Mouse (Mus musculus) hindbrain, embryonic 15.5 days (tissue): ENCODE data around the gene Cachd1. TPM values are rescaled to one million over a fixed set of nuclear protein-coding genes. Genes with fewer than 3 reads are reported as not detected.
A peak's percentile ranks its signal among the peaks of the same experiment; 100 is the strongest.

ENCODE experiments used
- ATAC-seq: fragments of 200-750 bp; cut with Nextera tagmentation; 2 replicates; pipeline ENCODE4 v1.8.0; 2017; ENCODE audit warnings: low read depth, moderate number of reproducible peaks, moderate TSS enrichment; ENCODE audit not compliant: low FRiP score
- H3K27ac ChIP-seq: fragments of 300-500 bp; sonication (generic); replicated peaks from 2 replicates; pipeline ENCODE4 v1.5.1; 2015; ENCODE audit warnings: mild to moderate bottlenecking, inconsistent platforms
- H3K27me3 ChIP-seq: fragments of 300-500 bp; sonication (generic); 2 replicates; pipeline ENCODE4 v1.6.1; 2015; ENCODE audit warnings: control low read depth, inconsistent platforms
- H3K36me3 ChIP-seq: fragments of 300-500 bp; sonication (generic); 2 replicates; pipeline ENCODE4 v1.6.1; 2015; ENCODE audit warnings: control low read depth, inconsistent platforms
- H3K4me1 ChIP-seq: fragments of 300-500 bp; sonication (generic); replicated peaks from 2 replicates; pipeline ENCODE4 v1.6.1; 2015; ENCODE audit warnings: control low read depth, inconsistent platforms
- H3K4me2 ChIP-seq: fragments of 300-500 bp; sonication (generic); 2 replicates; pipeline ENCODE4 v1.6.1; 2015; ENCODE audit warnings: moderate library complexity, mild to moderate bottlenecking, inconsistent platforms
- H3K4me3 ChIP-seq: fragments of 300-500 bp; sonication (generic); 2 replicates; pipeline ENCODE4 v1.5.1; 2015; ENCODE audit warnings: mild to moderate bottlenecking, inconsistent platforms
- H3K9ac ChIP-seq: fragments of 300-500 bp; sonication (generic); 2 replicates; pipeline ENCODE4 v1.6.1; 2015; ENCODE audit warnings: inconsistent platforms
- H3K9me3 ChIP-seq: fragments of 300-500 bp; sonication (generic); 2 replicates; pipeline ENCODE4 v1.6.1; 2016; ENCODE audit warnings: control low read depth, inconsistent platforms
- WGBS: fragments of 180-500 bp; shearing (Covaris S2); methylation state at CpG from one replicate; pipeline ENCODE4 v1.1.7; 2015; 5-methylcytosine and 5-hydroxymethylcytosine counted together
- polyA plus RNA-seq: library from polyadenylated mRNA; unstranded; fragments of >200 nt; fragmentation: Nextera tagmentation; extraction: Ambion mirVana; gene quantifications from 2 replicates; pipeline ENCODE4 v1.2.1, GENCODE M21; 2015

Cachd1 gene
- polyA plus RNA-seq, 1 experiment from 2014 or later: 21.9 TPM

DNA sequence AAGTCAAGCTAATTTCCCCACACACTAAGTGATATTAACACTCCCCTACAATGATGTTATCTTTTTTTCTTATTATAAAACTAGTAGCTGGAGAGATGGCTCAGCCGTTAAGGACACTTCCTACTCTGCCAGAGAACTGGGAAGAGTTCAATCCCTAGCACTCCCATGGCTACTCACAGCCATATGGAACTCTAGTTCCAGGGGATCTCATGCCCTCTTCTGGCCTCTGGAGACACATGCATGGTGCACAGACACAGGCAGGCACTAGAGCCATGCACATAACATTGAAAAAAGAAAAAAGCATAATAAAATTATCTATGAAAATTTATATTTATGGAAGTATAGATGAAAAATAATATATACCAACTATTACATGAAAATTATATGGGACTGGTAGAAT is 210.7 kb downstream of the Cachd1 start:
- no peak for ATAC-seq
- Histone ChIP-seq H3K4me3 (no peak overlapping the region), H3K4me1 (peaks cover 28% of the 10 kb centered on the region), H3K27ac (no peak overlapping the region), H3K4me2 (no peak overlapping the region), H3K9me3 (no peaks in the 10 kb centered on the region), H3K36me3 (peaks cover 16% of the 10 kb centered on the region; the same call in 1 of the 2 replicates), H3K9ac (no peak overlapping the region), H3K27me3 (no peaks in the 10 kb centered on the region)
- WGBS: 79% methylated on average over 1 of the region's 1 CpGs

DNA sequence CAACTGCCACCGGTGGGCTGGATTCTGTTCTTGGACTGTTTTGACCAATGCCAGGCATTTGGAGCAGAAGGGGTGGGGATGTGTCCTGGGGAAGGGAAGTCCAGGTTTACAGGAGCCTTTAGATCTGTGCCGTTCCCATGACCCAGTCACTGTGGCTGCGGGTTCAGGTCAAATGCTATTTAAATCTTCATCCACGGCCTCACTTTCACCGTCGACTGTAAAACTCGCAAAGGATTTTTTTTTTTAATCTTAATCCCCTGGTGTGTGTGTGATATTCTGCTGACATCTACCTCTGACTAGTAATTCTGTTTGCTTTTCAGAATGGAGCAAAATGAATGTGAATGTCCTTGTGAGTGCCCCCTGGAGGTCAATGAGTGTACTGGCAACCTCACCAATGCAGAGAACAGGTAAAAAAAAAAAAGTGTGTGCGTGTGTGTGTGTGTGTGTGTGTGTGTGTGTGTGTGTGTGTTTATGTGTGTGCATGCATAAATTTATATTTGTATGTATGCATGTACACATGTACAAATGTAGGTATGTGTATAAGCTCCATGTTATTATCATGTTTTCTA is 211.8 kb downstream of the Cachd1 start:
- no peak overlapping the region for H3K4me2 ChIP-seq
- peaks cover 15% of the 10 kb centered on the region; the same call in 1 of the 2 replicates for H3K36me3 ChIP-seq
- peaks cover 29% of the 10 kb centered on the region for H3K4me1 ChIP-seq
- H3K9ac ChIP-seq: no peak overlapping the region
- H3K4me3 ChIP-seq: no peak overlapping the region
- no peak for ATAC-seq
- no peaks in the 10 kb centered on the region for H3K9me3 ChIP-seq
- H3K27me3 ChIP-seq: no peaks in the 10 kb centered on the region
- H3K27ac ChIP-seq: no peak overlapping the region
- WGBS: 73% methylated on average over 8 of the region's 8 CpGs

DNA sequence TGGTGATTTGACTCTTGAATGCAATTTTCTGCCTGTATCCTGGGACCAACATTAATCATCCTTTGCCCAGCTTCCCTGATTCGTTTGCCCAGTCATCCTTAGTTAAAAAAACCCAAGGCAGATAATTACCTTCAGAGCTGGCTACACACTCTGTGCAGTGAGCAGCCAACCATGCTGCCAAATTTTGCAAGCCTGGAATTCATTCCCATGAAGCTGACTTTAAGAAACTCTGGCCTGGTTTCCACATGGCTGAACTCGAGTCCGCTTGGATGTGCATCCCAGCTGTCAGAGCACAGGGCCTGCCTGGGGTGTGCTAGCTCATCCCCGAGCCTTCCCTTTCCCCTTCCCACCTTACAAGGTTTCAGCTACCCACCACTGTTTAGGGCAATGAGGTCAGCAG is 214.5 kb downstream of the Cachd1 start:
- Histone ChIP-seq H3K27ac (peak overlapping the region; percentile 71), H3K4me2 (no peak overlapping the region), H3K9me3 (no peaks in the 10 kb centered on the region), H3K9ac (no peak overlapping the region), H3K36me3 (peaks cover 13% of the 10 kb centered on the region; the same call in 1 of the 2 replicates), H3K4me3 (no peak overlapping the region), H3K4me1 (peaks cover 35% of the 10 kb centered on the region), H3K27me3 (no peaks in the 10 kb centered on the region)
- peak; percentile 76 for ATAC-seq
- 19% methylated on average over 4 of the region's 4 CpGs for WGBS

DNA sequence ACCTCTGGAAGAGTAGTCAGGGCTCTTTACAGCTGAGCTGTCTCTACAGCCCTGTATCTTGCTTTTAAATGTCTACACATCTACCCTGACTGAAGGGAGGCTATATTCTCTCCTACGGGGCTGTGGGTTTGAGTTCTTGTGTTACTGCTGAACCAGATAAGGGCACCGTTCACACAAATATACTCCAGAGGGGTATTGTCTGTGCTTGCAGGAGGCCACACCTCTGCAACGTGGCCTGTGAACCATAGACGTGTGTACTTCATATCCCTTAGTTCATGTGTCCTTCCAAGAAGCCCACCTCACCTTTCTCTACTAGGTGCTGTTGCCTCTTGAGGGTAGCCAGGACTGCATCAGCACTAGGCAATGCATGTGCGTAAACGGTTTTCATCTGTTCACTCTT is 215.6 kb downstream of the Cachd1 start:
- H3K27me3 ChIP-seq: no peaks in the 10 kb centered on the region
- no peak overlapping the region for H3K4me2 ChIP-seq
- H3K36me3 ChIP-seq: peaks cover 9% of the 10 kb centered on the region; the same call in 1 of the 2 replicates
- H3K9me3 ChIP-seq: no peaks in the 10 kb centered on the region
- no peak overlapping the region for H3K4me3 ChIP-seq
- 83% methylated on average over 6 of the region's 6 CpGs for WGBS
- 0 out of 2 replicates have a peak overlapping the region, but pooled peaks have one; percentile 14 for H3K27ac ChIP-seq
- peaks cover 42% of the 10 kb centered on the region for H3K4me1 ChIP-seq
- H3K9ac ChIP-seq: no peak overlapping the region
- no peak for ATAC-seq

DNA sequence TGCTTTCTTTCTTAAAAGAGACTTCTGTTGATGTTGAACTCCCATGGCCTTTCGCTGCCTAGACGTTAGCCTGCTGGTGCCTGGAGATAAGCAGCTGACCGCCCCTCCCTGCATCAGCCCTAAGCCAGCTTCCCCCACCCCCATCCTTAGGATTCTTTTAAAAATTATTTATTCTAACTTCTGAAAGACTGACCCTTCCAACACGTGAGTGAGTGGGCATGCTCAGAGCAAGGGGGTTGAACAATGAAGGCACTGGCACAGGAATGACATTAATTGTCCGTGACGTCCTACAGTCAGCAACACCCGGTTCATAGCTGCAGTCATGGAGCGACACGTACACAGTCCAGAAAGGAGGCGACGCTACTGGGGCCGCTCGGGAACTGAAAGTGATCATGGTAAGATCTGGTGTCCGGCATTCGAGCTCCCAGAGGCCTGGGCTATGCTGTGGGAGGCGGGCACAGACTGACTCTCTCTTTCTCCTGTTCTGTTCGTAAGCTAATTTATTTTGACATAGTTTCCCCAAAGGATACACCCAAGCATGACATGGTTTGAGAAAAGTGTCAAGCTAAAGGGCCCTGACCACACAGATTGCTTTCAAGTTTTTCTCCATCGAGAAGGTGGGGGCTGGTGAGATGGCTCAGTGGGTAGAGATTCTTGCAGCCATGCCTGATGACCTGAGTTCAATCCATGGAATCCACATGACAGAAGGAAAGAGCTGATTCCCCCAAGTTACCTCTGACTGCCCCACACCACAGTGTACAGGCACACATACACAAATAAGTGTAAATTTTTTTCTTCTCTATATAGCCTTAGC is 218.2 kb downstream of the Cachd1 start:
- H3K9me3 ChIP-seq: no peaks in the 10 kb centered on the region
- ATAC-seq: no peak
- no peaks in the 10 kb centered on the region for H3K27me3 ChIP-seq
- H3K27ac ChIP-seq: no peak overlapping the region; the same call in 1 of the 2 replicates
- H3K4me3 ChIP-seq: no peak overlapping the region
- 47% methylated on average over 18 of the region's 18 CpGs for WGBS
- H3K9ac ChIP-seq: no peak overlapping the region
- peaks cover 37% of the 10 kb centered on the region for H3K4me1 ChIP-seq
- H3K4me2 ChIP-seq: no peak overlapping the region
- H3K36me3 ChIP-seq: 0 out of 2 replicates have a peak, but pooled peaks cover under 1% of the 10 kb centered on the region

DNA sequence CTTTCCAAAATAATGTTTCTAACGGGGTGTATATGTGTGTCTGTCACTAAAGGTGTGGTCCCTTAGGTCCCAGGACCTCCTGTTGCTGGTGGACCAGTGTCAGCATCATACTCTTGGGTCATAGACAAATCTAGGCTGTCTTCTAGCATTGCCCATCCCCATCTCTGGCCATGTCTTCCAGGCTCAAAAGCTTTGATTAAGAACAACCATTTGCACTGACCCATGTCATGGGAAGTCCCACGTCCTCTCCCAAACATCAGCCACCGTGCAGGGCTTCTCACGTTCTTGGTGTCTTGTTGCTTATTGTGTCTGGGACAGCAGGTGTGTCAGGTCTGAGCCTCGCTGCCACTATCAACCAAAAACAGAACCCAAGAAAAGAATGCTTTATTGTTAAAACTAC is 219.1 kb downstream of the Cachd1 start:
- no peak overlapping the region for H3K9ac ChIP-seq
- no peak overlapping the region for H3K4me2 ChIP-seq
- no peaks in the 10 kb centered on the region for H3K9me3 ChIP-seq
- H3K4me3 ChIP-seq: no peak overlapping the region
- H3K27me3 ChIP-seq: no peaks in the 10 kb centered on the region
- peak overlapping the region; percentile 34; the same call in 1 of the 2 replicates for H3K27ac ChIP-seq
- 68% methylated on average over 5 of the region's 5 CpGs for WGBS
- no peak for ATAC-seq
- H3K36me3 ChIP-seq: no peaks in the 10 kb centered on the region
- H3K4me1 ChIP-seq: peaks cover 30% of the 10 kb centered on the region

DNA sequence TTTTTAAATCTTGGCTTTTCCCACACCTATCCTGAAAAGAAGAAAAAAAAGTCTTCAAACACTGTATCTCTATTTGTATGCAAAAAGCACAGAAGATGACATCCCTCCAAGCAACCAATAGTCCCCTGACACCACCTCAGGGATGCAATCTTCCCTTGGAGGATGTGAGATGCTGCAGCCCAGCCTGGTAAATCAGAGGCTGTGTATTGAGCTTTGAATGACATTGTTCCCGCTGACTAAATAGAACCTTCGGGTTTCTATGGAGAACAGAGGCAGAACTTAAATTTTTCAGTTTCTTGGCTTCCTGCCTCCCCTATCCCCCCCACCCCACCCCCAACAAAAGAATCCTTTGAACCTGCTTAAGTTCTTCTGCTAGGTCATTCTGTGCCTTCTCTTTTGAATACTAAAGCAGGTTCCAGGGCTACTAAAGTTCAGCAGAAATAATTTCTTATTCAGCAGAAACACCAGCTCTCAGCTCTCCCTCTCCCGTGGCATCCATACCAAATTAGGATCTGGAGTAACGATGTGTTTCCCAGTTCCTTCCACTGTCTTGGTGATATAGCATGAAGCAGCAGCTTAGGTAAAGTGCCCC is 219.7 kb downstream of the Cachd1 start:
- no peak for ATAC-seq
- Histone ChIP-seq H3K36me3 (no peaks in the 10 kb centered on the region), H3K9ac (no peak overlapping the region), H3K4me3 (no peak overlapping the region), H3K4me2 (no peak overlapping the region), H3K27me3 (no peaks in the 10 kb centered on the region), H3K4me1 (peaks cover 24% of the 10 kb centered on the region), H3K27ac (peak overlapping the region; percentile 45), H3K9me3 (no peaks in the 10 kb centered on the region)
- WGBS: 38% methylated on average over 4 of the region's 4 CpGs

DNA sequence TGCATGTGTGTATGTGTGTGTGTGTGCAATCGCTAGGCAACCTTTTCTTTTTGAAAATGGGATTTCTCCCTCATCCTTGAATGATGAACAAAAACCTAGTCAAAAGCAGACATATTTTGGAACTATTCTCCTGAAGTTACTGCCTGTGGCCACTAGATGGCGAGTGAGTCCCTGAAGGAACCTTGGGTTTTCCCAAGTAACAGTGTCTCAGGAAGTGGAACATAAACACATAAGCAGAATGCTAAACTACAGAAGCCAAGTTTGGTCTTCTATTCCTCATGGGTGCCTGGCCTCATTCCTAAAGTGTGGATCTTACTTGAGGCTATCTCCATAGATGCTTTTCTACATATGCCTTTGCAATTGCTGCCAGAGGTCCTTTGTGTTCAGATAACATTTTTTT is 221.7 kb downstream of the Cachd1 start:
- Histone ChIP-seq H3K4me1 (peaks cover 13% of the 10 kb centered on the region; the same call in 1 of the 2 replicates), H3K9me3 (no peaks in the 10 kb centered on the region), H3K27me3 (no peaks in the 10 kb centered on the region), H3K4me2 (no peak overlapping the region), H3K27ac (peak overlapping the region; percentile 25), H3K9ac (no peak overlapping the region), H3K36me3 (no peaks in the 10 kb centered on the region), H3K4me3 (no peak overlapping the region)
- 22% methylated on average over 2 of the region's 2 CpGs for WGBS
- ATAC-seq: peak; percentile 36; the same call in 1 of the 2 replicates

DNA sequence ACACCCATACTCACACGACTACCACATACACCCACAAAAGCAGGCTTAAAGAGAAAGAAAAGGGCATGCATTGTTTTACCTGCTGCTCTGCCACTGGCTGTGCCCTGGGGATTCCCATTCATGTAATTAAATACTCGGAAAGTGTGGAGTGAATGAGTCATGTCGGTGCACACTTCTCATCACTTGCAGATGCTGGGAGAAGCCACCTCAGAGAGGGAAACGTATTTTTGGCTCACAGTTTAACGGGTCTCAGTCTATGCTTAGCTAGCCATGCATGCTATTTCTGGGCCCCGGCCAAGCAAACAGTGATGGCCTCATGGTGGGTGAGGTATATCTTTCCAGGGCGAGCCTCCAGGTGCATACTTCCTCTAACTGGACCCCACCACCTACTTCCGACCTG is 222.4 kb downstream of the Cachd1 start:
- no peak for ATAC-seq
- peaks cover 13% of the 10 kb centered on the region; the same call in 1 of the 2 replicates for H3K4me1 ChIP-seq
- 78% methylated on average over 8 of the region's 8 CpGs for WGBS
- no peaks in the 10 kb centered on the region for H3K9me3 ChIP-seq
- no peak overlapping the region for H3K4me3 ChIP-seq
- H3K9ac ChIP-seq: no peak overlapping the region
- peak overlapping the region; percentile 25; the same call in 1 of the 2 replicates for H3K27ac ChIP-seq
- no peaks in the 10 kb centered on the region for H3K36me3 ChIP-seq
- no peaks in the 10 kb centered on the region for H3K27me3 ChIP-seq
- no peak overlapping the region for H3K4me2 ChIP-seq

DNA sequence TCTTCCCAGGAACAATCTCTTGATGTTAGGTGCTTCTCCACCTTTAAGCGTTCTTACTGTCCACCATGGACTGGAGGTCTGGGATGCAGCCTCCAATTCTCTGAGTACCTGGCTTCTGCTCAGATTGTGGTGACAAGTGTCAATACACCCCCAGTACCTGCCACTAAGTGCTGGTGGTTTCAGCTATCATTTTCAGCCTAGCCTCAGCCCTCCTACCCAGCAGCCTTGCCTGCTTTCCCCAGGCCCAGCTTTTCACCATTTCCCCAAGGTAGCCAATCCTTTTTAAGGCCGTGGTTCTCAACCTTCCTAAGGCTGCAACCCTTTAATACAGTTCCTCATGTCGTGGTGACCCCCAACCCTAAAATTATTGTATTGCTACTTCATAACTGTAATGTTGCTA is 224.1 kb downstream of the Cachd1 start:
- Histone ChIP-seq H3K9ac (no peak overlapping the region), H3K36me3 (no peaks in the 10 kb centered on the region), H3K9me3 (no peaks in the 10 kb centered on the region), H3K4me3 (no peak overlapping the region), H3K27me3 (no peaks in the 10 kb centered on the region), H3K4me2 (no peak overlapping the region), H3K4me1 (peaks cover 7% of the 10 kb centered on the region; the same call in 1 of the 2 replicates), H3K27ac (no peak overlapping the region)
- ATAC-seq: no peak
- WGBS: 95% methylated on average over 3 of the region's 3 CpGs

DNA sequence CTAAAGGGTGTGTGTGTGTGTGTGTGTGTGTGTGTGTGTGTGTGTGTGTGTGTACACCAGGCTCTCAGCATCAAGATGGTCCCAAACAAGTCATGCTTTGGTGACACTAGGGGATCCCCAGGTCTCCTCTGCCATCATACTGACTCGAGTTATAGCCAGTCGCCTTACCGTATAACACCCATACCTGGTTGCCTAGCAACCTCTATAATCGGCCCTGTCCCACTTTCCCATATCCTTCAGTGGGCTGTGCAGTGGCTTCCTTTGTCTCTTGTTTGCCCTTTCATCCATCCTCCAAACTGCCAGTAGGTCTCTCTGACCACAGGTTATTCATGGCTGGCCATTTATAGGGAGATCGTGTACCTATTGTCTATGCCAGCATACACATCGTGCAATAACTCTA is 224.6 kb downstream of the Cachd1 start:
- no peak overlapping the region for H3K27ac ChIP-seq
- peaks cover 7% of the 10 kb centered on the region; the same call in 1 of the 2 replicates for H3K4me1 ChIP-seq
- 54% methylated on average over 6 of the region's 6 CpGs for WGBS
- no peaks in the 10 kb centered on the region for H3K27me3 ChIP-seq
- H3K9ac ChIP-seq: no peak overlapping the region
- ATAC-seq: no peak
- no peak overlapping the region for H3K4me2 ChIP-seq
- H3K36me3 ChIP-seq: no peaks in the 10 kb centered on the region
- no peaks in the 10 kb centered on the region for H3K9me3 ChIP-seq
- H3K4me3 ChIP-seq: no peak overlapping the region

DNA sequence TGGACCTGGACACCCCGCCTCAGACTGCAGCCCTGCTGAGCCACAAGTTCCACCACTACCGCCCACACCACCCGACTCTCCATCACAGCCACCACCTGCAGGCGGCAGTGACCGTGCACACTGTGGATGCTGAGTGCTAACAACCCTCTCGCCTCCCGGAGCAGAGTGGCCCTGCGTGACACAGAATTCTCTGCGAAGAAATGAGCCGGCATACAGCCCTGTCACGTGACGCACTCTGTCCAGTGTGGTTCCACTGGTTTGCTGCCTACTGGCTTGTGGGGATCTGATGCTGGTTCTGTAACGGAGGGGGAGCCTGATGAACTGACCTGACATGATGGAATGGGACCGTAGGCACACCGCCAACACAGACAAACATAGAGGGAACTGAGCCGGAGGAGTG is 226.5 kb downstream of the Cachd1 start:
- Histone ChIP-seq H3K36me3 (no peaks in the 10 kb centered on the region), H3K9me3 (no peaks in the 10 kb centered on the region), H3K27ac (no peak overlapping the region), H3K4me1 (no peaks in the 10 kb centered on the region), H3K27me3 (no peaks in the 10 kb centered on the region), H3K4me3 (no peak overlapping the region), H3K4me2 (no peak overlapping the region), H3K9ac (no peak overlapping the region)
- WGBS: 94% methylated on average over 16 of the region's 16 CpGs
- no peak for ATAC-seq
